Mouse (Mus musculus) A20 (cell line): ENCODE measurements around the gene Pkm.

Experiments
- DNase-seq: peaks from one replicate; pipeline ENCODE4 v3.0.0-alpha.2; 2011; ENCODE audit warnings: low read depth, low spot score

The Pkm gene

GRCm38 (mm10) chr9:59706850-59707825 is 51.0 kb downstream of the Pkm start:
- DNase-seq: peak; percentile 69

GRCm38 (mm10) chr9:59709225-59709624 is 53.1 kb downstream of the Pkm start:
- no peak for DNase-seq

- DNase-seq: no peak
Observed at GRCm38 (mm10) chr9:59716275-59716898, 60.2 kb downstream of the Pkm start.

GRCm38 (mm10) chr9:59718237-59718636 is 62.1 kb downstream of the Pkm start:
- DNase-seq: no peak

GRCm38 (mm10) chr9:59721144-59721543 is 65.0 kb downstream of the Pkm start:
- DNase-seq: no peak

- DNase-seq: peak; percentile 74
Observed at GRCm38 (mm10) chr9:59723096-59723657, 67.0 kb downstream of the Pkm start.

GRCm38 (mm10) chr9:59723791-59724442 is 67.7 kb downstream of the Pkm start:
- DNase-seq: no peak

- DNase-seq: no peak
Observed at GRCm38 (mm10) chr9:59725515-59725914, 69.3 kb downstream of the Pkm start.

- no peak for DNase-seq
Observed at GRCm38 (mm10) chr9:59727569-59728286, 71.6 kb downstream of the Pkm start.
